Mouse (Mus musculus) hematopoietic stem cell, adult 5-6 weeks (primary cell): ENCODE results near the gene Nab2. TPM values are rescaled to one million over a fixed set of nuclear protein-coding genes. Genes with fewer than 3 reads are reported as not detected.

ENCODE experiments used
- ATAC-seq, 2 experiments: fragments of 125-278 bp in 1 of 2; replicated peaks in 1 of 2; 2 replicates each; pipeline ENCODE4 v1.8.0; 2016 to 2017; ENCODE audit warnings: inconsistent platforms in 2 of 2, mild to moderate bottlenecking in 2 of 2, moderate number of reproducible peaks in 2 of 2, low read depth in 1 of 2, moderate TSS enrichment in 1 of 2; ENCODE audit not compliant: low FRiP score in 2 of 2, poor library complexity in 2 of 2, severe bottlenecking in 2 of 2, insufficient read depth in 1 of 2, low TSS enrichment in 1 of 2
- total RNA-seq: library from RNA; stranded (forward); fragments of 172-1452, 232-1000 nt; gene quantifications from 2 replicates; pipeline ENCODE4 v1.2.3, GENCODE M21; 2017

Gene Nab2
- total RNA-seq, 1 experiment from 2014 or later = 26.7 TPM

DNA sequence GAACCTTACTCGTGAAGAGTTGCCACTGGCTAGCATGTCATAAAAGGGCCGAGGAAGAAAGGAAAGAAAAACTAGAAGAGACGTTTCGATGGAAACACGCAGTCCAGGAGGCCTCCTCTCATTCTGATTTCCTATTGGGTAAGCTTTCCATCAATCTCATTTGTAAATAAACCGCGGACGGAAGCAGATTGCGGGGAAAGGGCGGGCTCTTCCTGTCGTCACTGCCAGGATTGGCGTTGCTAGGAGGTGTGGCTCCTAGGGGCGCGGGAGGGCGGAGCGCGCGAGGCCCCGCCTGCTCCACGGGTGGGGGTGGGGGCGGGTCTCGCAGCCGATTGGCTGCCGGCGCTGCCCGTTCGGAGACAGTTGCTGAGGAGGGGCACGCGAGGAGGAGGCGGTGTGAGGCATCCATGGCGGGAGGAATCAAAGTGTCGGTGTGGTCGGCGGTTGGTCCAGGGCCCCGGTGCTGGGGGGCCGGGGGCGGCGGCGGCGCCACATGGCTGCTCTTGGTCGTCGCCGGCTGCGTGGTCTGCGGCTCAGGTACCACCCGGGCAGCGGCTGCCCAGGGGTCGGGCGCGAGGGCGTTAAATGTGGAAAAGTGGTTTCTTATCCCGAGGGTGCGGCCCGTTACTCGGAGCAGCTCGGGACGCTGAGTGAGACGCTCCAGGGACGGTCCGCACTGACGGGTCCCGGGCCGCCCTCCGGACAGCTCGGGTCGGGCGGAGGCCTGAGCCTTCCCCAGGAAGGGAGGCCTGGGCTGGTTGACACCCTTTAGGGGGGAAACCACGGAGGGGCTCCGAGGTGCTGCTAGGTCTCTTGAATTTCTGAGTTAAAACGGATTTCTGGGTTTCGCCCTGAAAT is 8.6 kb upstream of the Nab2 start:
- ATAC-seq = peak; percentile 80 to 89

DNA sequence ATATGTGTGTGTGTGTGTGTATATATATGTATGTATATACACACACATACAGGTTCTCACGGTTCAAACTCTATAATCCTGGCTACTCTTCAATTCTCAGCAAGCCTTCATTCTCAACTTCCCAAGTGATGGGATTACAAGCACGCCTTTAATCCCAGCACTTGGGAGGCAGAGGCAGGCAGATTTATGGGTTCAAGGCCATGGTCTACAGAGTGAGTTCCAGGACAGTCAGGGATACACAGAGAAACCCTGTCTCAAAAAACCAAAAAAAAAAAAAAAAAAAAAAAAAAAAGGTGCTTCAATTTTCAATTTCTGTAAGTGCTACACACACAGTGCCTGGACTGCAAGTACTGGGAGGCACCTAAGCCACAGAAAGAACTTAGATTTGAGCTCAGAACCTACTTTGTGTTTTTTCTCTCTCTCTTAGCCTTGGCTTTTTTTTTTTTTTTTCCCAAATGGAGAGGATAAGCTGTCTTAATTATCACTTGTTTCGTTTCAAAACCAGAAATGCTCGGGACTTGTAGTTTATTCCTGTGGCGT is 7.6 kb upstream of the Nab2 start:
- no peak for ATAC-seq

DNA sequence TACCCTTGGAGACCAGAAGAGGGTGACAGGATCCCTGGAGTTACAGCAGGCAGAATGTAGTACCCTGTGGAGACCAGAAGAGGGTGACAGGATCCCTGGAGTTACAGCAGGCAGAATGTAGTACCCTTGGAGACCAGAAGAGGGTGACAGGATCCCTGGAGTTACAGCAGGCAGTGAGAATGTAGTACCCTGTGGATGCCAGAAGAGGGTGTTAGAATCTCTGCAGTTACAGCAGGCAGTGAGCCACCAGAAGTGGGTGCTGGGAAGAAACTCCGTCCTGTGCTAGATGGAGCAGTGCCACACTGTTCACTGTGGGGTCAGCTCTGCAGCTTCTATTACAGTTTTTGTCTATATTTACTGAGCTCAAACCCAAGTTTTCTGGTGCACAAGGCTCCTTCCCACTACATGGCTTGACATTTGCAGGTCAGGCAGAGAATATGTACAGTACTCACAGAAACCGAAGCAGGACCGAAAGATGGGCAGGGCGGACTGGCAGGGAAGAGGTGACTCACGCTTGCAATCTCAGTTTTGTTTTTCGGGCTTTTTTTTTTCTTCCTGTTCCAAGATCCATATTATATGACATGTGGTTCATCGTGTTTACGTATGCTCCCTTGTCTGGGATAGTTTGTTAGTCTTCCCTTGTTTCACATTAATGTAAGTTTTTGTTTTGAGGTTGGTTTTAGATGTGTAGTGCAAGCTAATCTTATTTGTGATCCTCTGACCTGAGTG is 6.6 kb upstream of the Nab2 start:
- ATAC-seq = peak; percentile 71 to 80

DNA sequence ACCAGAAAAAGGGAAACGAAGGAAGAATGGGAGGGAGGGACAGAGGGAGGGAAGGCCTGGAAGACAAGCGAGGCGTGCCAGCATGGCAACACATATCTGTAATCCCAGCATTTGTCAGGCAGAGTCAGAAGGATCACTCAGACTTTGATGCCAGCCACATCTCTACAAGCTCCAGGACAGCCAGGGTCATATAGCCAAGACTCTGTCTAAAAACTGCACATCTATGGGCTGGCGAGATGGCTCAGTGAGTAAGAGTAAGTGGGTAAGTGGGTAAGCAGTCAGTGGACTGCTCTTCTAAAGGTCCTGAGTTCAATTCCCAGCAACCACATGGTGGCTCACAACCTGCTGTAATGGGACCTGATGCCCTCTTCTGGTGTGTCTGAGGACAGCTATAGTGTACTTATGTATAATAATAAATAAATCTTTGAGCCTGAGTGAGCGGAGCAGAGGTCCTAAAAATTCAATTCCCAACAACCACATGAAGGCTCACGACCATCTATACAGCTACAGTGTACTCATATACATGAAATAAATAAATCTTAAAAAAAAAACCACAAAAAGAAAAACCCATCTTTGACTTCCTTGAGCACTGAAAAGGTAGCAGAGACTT is 5.8 kb upstream of the Nab2 start:
- ATAC-seq = no peak

DNA sequence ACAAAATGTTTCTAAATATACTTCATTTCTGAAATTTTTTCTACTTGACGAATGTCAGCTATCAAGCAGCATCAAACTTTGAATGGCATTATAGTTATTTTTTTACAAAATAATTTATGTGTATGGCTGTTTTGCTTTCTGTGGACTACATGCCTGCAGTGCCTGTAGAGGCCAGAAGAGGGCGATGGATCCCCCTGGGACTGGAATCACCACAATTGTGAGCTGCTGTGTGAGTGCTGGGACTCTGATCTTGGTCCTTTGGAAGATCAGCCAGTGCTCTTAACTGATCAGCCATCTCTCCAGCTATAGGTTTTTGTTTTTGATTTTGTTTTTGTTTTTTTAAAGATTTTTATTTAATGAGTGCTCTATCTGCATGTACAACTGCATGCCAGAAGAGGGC is 2.9 kb upstream of the Nab2 start:
- ATAC-seq = no peak

DNA sequence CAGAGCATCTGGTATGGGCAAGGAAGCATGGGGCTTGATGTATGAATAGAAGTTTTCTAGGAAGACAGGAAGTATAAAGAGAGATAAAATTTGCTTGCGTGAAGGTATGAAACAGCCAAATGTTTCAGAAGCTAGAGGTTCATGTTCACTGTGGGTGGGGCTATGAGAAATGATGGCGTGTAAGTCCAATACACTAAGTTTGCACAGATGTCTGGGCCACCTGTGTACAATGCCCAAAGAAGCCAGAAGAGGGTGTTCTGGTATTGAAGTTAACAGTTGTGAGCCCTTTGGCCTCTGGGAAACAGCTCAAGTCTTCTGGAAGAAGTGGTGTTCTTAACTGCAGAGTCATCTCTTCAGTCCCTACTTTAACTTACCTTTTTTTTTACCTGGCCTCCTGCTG is 1.8 kb upstream of the Nab2 start:
- no peak for ATAC-seq

DNA sequence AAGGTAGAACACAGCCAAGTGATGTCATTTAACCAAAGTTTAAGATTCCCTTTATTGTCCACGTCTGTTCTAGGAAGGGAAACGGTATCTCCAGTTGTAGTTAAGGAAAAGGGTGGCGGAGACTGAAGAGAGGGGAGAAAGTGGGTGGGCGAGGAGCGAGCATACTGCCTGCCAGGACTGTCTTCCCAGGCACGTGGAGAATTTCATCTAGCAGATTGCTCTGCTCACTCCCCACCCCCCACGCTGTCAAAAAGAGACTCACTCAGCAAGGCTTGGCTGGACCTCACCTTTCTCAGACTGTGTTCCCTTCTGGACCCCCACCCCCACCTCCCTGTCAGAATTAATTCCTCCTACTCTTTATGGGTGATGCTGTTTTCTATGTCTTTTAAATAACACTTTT is 802 bp upstream of the Nab2 start:
- ATAC-seq = no peak

DNA sequence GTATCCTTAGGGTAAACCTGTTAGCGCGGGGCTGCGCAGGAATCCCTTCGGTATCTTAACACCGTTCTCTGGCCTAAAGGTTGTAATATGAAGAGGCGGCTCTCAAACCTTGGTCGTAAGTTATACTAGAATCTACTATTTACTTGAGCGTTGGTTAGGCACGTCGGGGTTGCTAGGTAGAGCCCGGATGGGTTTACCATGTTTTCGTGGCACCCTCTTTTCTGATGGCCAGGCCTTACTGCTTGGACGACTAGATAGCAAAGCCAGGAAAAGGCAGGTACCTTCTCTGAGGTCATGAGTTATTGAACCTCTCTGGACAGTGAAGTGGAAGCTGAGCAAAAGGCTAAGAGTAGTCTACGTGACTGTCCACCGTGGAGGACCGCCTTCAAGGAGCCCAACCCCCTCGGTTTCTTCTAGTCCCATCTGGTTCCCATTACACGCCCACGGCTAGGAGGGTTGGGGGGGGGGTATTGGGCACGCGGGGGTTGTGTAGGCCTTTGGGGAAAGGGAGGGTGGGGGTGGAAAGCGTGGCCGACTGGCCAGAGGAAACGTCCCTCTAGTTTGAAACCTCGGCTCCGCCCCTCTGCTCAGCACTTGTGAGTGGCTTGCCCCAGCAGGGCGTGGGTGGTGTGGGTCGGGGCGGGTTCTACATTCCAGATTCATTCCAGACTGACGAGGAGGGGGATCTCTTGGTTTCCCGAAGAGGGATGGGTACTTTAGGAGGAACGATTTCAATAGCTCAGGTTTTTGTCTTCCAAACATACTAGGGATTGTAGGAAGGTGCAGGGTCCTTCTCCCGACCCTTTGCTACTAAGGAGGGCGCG is 887 bp downstream of the Nab2 start:
- peak; percentile 30 to 39; a peak in 2 of 4 replicates for ATAC-seq

DNA sequence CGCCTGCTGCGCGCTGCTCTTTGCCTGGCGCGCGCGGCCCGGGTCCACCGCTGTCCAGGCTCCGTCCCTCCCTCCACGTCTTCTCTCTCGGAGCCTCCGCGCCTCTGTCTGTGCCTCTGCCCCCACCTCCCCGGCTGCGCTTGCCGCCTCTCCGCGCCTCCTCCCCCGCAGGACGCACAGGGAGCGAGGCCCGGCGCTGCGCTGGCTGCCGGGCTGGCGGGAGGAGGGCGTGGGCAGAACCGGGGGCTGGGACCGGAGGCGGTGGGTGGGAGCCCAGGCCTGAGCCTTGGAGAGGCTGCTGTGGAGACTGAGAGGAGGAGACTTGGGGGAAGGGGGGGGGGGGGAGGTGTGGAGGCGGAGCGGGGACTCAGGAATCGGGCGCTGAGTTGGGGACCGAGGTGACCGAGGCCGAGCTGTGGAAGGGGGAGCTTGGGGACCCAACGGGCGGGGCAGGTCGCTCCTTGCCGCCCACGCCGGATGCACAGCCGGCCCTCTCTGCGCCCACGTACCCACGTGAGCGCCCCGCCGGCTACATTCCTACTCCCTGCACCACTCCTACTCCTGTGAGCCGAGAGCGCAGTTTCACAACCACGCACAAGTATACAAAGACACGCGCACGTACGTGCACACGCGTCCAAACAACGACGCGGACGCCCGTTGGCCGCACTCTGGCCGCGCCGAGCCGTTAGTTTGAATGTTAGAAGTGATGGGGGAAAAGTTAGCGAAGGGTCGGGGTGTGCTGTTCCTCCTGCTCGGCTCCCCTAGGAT is 1.7 kb downstream of the Nab2 start, which contains the start of gene Nemp1:
Gene Nemp1 (plus strand): TSS at position 401 of the 768 bp plus-strand sequence.
- ATAC-seq = peak; percentile 20 to 40

DNA sequence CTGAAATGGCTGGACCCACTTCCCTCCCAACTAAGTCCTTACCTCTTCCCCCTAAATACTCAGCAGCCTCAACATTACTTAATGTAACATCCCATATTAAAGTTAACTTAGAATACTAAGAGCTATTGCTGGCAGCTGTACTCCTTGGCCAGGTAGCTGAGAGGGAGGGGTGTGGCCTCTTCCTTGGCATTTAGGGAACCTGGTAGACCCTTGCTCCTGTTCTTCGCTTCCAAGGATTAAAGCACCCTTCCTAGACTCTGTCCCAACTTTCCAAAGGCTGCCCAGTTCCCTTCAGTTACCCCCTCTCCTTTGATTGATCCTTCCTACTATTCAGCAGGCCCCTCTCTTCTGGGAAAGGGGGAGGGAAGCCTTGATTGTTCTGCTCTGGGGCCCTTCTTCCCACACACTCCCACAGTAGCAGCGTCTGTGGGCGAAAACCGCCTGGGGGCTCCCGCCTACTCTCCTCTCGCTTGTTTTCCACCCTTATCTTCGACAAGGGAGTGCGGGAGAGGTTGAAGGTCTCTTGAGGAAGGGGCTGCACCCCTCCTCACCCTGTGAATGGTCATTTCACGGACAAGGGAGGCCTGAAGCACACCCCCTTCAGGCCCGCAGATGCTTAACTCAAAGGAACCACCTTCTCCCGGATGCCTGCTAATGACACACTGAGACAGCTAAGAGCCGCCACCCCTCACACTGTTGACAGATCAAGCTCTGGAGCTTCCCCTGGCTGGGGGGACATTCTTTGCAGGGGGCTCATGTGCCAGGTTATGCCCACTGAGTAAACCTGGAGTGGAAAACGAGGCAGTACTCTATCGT is 2.8 kb downstream of the Nab2 start:
- ATAC-seq = no peak

DNA sequence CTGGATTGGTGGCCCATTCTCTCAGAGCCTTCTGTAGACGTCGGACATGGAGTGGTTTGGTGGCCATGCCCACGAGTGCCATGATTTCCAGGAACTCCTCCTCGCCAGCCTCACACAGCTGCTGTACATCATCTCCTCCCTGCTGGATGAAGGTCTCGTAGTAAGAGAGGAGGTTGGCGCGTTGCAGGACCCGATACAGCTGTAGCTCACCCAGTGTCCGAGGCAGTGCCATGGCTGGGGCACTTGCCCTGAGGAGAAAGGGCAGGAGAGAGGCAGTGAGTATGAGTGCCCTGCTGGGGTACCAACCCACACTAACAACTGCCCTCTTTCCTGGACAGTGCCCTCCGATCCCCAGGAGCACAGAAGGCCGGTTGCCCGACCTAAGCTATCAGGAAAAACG is 3.5 kb downstream of the Nab2 start:
- ATAC-seq = no peak

DNA sequence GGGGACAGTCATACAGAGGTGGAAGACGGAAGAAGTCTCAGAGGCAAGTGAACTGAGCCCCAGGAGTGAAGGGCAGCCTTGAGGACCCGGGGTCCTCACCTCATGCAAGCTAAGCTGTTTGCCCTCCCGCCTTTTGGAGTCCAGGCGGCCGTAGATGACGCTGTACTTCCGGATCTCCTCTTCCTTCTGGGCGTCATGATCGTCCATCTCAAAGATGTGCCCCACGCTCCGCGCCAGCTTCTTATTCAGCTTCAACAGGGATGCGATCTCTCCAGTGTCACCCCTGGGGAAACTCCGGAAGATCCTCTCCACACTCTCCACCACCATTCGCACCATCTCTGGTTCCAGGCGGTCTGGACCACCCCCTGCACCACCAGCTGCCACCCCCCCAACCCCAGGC is 4.2 kb downstream of the Nab2 start:
- no peak for ATAC-seq

DNA sequence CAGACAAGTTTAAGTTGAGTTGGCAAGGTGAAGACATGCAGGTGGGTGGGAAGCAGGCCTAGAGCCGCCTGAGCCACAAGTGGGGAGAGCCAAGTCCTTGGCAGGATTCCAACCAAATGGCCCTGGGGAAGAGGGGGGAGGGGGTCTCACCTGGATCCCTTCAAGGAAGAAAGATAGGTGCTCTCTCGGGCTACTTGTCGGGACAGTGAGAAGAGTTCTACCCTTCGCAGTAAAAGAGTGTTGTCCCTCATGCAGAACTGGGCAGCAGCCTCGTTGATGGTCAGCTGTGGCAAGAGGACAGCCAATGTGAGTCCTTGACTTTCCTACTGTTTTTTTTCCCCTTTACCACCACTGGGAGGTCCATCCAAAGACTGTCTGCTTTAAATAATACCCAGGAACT is 4.8 kb downstream of the Nab2 start:
- ATAC-seq = no peak

DNA sequence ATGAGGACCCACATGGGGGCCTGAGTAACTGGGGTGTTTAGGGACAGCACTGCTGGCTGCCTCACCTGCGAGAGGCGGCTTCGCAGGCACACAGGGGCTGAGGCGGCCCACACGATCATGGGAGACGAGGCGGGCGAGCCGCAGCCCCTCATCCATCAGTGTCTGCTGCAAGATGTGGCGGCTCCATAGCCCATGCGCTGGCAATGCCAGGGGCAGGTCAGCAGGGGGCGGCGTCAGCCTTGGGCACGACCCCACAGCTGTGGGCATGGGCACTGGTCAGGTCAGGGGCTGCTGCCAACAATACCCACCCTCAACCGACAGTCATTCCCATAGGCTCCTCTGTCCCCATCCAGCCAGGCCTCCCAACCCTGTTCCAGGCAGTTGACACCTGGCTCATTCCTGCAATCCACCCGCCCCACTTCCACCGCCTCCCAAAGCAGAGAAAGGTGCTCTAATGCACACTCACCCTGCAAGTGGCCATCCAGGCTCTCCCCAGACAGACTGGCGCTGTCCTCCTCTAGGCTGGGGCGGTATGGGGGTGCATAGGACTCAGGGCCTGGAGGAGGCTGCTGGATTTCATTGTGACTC is 5.6 kb downstream of the Nab2 start:
- ATAC-seq = no peak

DNA sequence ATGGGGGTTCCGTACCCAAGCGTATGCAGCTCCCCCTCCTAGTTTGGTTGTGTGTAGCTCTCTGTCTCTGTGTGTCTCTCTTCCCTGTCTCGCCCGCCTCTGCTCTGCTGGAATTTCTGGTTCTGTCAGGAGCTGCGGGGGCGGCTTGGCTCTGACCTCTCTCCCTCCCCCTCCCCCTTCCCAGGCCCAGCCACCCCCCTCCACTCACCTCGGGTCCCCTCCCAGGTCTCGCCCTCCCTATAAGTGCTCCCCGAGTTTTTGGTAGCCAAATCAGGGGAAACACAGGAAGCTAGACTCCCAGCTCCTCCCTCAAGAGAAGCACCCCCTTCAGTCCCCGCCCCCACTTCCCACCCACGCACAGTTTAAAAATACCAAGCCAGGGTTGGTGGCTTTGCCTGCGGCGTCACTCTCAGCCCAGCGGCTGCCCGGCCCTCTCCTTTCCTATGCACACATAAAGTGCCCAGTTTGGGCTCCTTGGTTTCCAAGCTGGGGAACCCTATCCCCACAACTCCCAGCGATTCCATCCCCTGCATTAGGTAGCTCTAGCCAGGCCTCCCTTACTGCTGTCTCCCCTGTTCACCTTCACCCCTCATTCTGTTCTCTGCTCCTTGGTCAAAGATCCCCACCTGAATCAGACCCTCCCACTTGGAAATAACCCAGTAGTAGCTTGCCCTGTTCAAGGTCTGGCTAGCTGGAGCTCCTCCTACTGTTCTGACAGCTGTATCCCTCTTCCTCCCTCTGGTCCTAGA is 6.3 kb downstream of the Nab2 start:
- ATAC-seq = peak; percentile 12 to 23; a peak in 1 of 4 replicates
